Mouse (Mus musculus) hindbrain, embryonic 14.5 days (tissue): ENCODE measurements around the gene Nudt15. TPM values are rescaled to one million over a fixed set of nuclear protein-coding genes. Genes with fewer than 3 reads are reported as not detected.
A peak's percentile ranks its signal among the peaks of the same experiment; 100 is the strongest.

Experiments
- ATAC-seq: fragments of 200-750 bp; cut with Nextera tagmentation; 2 replicates; pipeline ENCODE4 v1.8.0; 2017; ENCODE audit warnings: moderate number of reproducible peaks, mild to moderate bottlenecking, moderate TSS enrichment, moderate library complexity; ENCODE audit not compliant: low FRiP score
- DNase-seq: peaks from one replicate; pipeline ENCODE4 v3.0.0-alpha.2; 2015; ENCODE audit warnings: low spot score
- H3K27ac ChIP-seq: fragments of 300-500 bp; sonication (generic); 2 replicates; pipeline ENCODE4 v1.5.1; 2014; ENCODE audit warnings: mild to moderate bottlenecking, moderate library complexity
- H3K27me3 ChIP-seq: fragments of 300-500 bp; sonication (generic); 2 replicates; pipeline ENCODE4 v1.6.1; 2014; ENCODE audit warnings: mild to moderate bottlenecking, low read length, mixed read lengths; ENCODE audit not compliant: control insufficient read depth, insufficient read depth
- H3K36me3 ChIP-seq: fragments of 300-500 bp; sonication (generic); replicated peaks from 2 replicates; pipeline ENCODE4 v1.6.1; 2014; ENCODE audit not compliant: control insufficient read depth, insufficient read depth
- H3K4me1 ChIP-seq: fragments of 300-500 bp; sonication (generic); replicated peaks from 2 replicates; pipeline ENCODE4 v1.6.1; 2014; ENCODE audit warnings: antibody characterized with exemption, low read length, mixed read lengths; ENCODE audit not compliant: control insufficient read depth, insufficient read depth
- H3K4me2 ChIP-seq: fragments of 300-500 bp; sonication (generic); replicated peaks from 2 replicates; pipeline ENCODE4 v1.6.1; 2014; ENCODE audit warnings: mild to moderate bottlenecking, moderate library complexity
- H3K4me3 ChIP-seq: fragments of 300-500 bp; sonication (generic); replicated peaks from 2 replicates; pipeline ENCODE4 v1.5.1; 2014; ENCODE audit warnings: mild to moderate bottlenecking, low read length
- H3K9ac ChIP-seq: fragments of 300-500 bp; sonication (generic); 2 replicates; pipeline ENCODE4 v1.6.1; 2014
- H3K9me3 ChIP-seq: fragments of 300-500 bp; sonication (generic); 2 replicates; pipeline ENCODE4 v1.6.1; 2016; ENCODE audit warnings: low read length; ENCODE audit not compliant: control insufficient read depth
- WGBS: fragments of 180-500 bp; shearing (Covaris S2); extraction: QIAGEN DNeasy Blood & Tissue Kit; methylation state at CpG from one replicate; pipeline ENCODE4 v1.1.7; 2014; 5-methylcytosine and 5-hydroxymethylcytosine counted together
- polyA plus RNA-seq: library from polyadenylated mRNA; unstranded; fragments of >200 nt; fragmentation: Nextera tagmentation; extraction: Ambion mirVana; gene quantifications from 2 replicates; pipeline ENCODE4 v1.2.1, GENCODE M21; 2014

The Nudt15 gene
- polyA plus RNA-seq, 1 experiment from 2014 or later, result 10.3 TPM

DNA sequence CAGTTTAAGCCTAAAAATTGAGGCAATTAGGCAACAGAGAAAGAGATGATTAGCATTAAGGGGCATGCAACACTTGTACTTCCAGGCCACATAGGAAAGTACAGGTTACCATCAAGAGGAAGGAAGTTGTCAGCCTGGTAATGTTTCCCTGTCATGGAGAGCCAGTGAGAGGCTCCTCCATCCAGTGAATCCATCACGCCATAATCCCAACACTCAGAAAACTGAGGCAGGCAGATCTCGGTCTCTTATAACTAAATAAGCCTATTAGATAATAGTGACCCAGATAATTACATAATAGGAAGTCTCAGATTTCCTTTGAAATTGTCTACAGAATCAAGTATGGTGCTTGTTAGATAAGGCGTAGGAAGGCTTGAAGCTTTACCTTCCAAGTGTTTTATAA lies 23.9 kb downstream of the Nudt15 start:
- Histone ChIP-seq H3K9ac (peak overlapping the region; percentile 40; the same call in 1 of the 2 replicates), H3K36me3 (no peaks in the 10 kb centered on the region), H3K9me3 (no peaks in the 10 kb centered on the region), H3K4me2 (peak overlapping the region; percentile 36; the same call in 1 of the 2 replicates), H3K27ac (no peak overlapping the region), H3K4me3 (peak overlapping the region; percentile 51; the same call in 1 of the 2 replicates), H3K4me1 (0 out of 2 replicates have a peak, but pooled peaks cover 6% of the 10 kb centered on the region), H3K27me3 (no peaks in the 10 kb centered on the region)
- WGBS, result 81% methylated on average over 3 of the region's 3 CpGs
- DNase-seq (no peak), ATAC-seq (no peak)

DNA sequence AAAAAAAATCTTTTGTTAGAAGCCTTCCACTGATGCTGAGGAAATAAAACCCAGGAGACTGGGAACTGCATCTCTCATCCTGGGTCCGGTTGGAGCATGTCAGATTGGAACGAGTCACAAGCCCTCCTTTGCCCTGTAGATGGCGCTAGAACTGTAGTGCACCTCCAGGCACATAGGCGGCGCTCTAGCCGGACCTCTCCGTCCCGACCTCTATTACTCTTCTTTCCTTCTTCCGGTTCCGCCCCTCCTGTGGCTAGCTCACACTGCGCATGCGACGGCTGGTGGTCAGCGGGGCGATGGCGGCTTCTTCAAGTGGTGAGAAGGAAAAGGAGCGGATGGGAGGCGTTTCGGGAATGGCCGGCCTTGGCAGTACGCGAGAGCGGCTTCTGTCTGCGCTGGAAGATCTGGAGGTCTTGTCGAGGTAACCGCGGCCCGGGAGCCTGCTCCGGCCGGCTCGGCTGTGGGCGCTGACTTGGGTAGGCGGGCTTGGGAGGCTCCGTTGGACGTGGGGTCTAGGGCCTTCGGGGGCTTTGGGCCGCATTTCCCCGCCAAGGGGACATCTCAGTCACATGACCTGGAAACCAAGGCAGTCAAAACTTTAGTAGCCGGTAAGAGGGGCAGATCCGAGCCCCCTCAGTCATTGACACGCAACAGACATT lies 38.1 kb downstream of the Nudt15 start, which contains the start of gene Med4:
Gene Med4, plus strand, starts transcription at position 261 of the 659 bp plus-strand sequence.
- H3K27me3 ChIP-seq, result no peaks in the 10 kb centered on the region
- no peaks in the 10 kb centered on the region for H3K9me3 ChIP-seq
- H3K9ac ChIP-seq, result peak within 1 kb of the TSS; percentile 85
- H3K4me1 ChIP-seq, result peaks cover 10% of the 10 kb centered on the region
- DNase-seq (peak; percentile 99), ATAC-seq (peak; percentile 96)
- H3K27ac ChIP-seq, result no peak within 1 kb of the TSS
- H3K4me2 ChIP-seq, result peak within 1 kb of the TSS; percentile 82
- peaks cover 20% of the 10 kb centered on the region for H3K36me3 ChIP-seq
- WGBS, result under 1% methylated on average over 41 of the region's 41 CpGs
- peak within 1 kb of the TSS; percentile 78 for H3K4me3 ChIP-seq

DNA sequence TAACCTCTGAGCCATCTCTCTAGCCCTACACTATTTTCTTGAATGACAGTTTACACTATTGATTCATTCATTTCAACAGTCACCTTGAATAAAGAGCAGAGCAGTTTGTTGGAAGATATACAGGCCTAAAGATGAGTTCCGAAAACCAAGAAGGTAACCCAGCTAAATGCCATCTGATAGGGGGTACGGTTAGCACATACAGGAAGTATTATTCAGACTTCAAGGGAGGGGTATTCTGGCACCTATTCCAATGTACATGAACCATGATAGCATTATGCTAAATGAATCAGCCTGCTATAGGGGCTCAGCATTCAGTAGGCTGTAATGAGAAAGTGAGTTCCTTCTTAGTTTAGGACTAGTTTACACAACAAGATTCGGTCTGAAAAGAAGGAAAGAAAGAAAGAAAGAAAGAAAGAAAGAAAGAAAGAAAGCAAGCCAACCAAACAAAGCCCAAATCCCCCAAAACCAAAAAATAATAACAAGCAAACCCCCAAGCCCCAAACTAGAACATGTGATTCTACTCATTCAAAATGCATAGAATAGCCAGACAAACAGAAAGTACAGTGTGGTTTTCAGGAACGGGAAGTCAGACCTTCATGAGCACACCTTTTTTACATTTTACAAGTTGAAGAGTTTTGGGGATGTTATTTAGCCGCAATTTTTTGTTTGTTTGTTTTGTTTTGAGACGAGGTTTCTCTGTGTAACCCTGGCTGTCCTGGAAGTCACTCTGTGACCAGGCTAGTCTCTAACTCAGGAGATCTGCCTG lies 39.2 kb downstream of the Nudt15 start:
- H3K4me2 ChIP-seq, result no peak overlapping the region
- WGBS, result 96% methylated on average over 6 of the region's 6 CpGs
- H3K36me3 ChIP-seq, result peaks cover 17% of the 10 kb centered on the region
- H3K27ac ChIP-seq, result no peak overlapping the region
- DNase-seq (no peak), ATAC-seq (no peak)
- H3K9me3 ChIP-seq, result no peaks in the 10 kb centered on the region
- H3K27me3 ChIP-seq, result no peaks in the 10 kb centered on the region
- no peak overlapping the region for H3K4me3 ChIP-seq
- H3K9ac ChIP-seq, result no peak overlapping the region
- peaks cover 10% of the 10 kb centered on the region for H3K4me1 ChIP-seq

DNA sequence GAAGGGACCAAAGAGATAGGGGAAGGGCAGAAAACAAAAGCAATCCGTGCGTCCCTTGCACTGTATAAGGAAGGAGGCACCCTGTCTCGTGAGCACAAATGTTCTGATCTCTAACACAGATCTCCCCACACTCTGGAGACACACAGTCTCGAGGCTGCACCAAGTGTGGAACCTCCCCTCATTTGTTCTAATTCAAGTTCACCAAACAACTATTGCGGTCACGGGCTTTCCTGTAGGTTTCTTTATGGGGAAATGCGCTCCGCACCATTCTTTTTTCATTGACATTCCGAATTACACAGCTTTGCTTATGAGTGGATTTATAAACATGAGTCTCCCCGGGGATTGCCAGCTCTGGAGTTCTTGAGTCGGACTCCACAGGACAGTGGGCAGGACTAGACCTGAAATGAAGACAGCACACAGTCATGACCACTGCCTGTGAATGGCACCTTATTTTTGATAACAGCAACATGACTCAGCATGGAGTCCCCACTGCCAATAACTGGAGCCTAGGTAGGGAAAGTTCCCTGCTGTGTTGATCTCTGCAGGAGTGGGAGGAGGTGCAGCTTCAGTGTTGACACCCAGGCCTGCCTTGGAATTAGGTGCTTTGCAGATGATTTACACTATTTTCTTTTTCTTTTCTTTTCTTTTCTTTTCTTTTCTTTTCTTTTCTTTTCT lies 40.2 kb downstream of the Nudt15 start:
- Histone ChIP-seq H3K4me3 (no peak overlapping the region), H3K4me1 (peaks cover 10% of the 10 kb centered on the region), H3K27ac (no peak overlapping the region), H3K9ac (no peak overlapping the region), H3K4me2 (no peak overlapping the region), H3K27me3 (no peaks in the 10 kb centered on the region), H3K9me3 (no peaks in the 10 kb centered on the region), H3K36me3 (peaks cover 15% of the 10 kb centered on the region)
- no peak for ATAC-seq
- 76% methylated on average over 11 of the region's 11 CpGs for WGBS
- no peak for DNase-seq

DNA sequence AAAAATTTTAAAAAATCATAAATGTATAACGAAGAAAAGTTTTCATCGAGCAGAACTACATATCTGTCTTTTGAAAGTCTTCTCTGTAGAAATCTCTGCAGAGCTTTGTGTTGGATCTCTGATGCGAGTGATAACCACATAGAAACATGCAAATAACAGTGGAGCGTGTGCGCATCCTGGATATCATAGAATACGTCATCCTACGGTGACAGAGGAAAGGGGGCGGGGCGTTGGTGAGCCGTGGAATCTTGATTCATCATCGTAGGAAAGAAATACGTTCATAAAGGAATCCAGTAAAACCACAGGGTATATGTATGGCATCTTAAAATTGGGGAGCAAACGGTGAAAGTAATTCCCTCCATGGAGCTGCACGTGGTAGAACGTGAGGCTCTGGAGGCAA lies 40.8 kb downstream of the Nudt15 start:
- H3K27me3 ChIP-seq, result no peaks in the 10 kb centered on the region
- ATAC-seq (no peak), DNase-seq (no peak)
- WGBS, result 93% methylated on average over 15 of the region's 15 CpGs
- H3K4me1 ChIP-seq, result peaks cover 10% of the 10 kb centered on the region
- H3K4me3 ChIP-seq, result no peak overlapping the region
- no peak overlapping the region for H3K9ac ChIP-seq
- peaks cover 8% of the 10 kb centered on the region for H3K36me3 ChIP-seq
- H3K27ac ChIP-seq, result no peak overlapping the region
- no peak overlapping the region for H3K4me2 ChIP-seq
- H3K9me3 ChIP-seq, result no peaks in the 10 kb centered on the region

DNA sequence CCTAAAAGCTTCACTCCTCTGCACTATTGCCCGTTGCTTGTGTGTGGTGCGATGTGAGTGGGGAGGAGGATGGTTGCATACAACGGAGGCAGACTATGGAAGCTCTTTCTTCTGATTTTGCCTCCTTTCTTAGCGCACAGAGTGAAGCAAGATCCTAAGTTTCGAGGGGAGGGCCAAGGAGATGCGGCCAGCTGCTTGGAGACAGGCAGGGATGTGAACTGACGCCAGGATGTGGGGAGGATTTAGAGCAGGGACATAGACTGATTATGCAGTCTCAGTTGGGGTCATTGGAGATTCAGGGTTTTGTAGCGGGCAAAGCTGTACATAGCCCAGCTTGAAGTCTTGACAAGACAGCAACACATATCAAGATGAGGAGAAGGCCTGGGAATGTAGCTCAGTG lies 41.8 kb downstream of the Nudt15 start:
- Histone ChIP-seq H3K36me3 (no peaks in the 10 kb centered on the region), H3K4me1 (peaks cover 18% of the 10 kb centered on the region), H3K27ac (no peak overlapping the region), H3K27me3 (no peaks in the 10 kb centered on the region), H3K9me3 (no peaks in the 10 kb centered on the region), H3K9ac (no peak overlapping the region), H3K4me3 (no peak overlapping the region), H3K4me2 (no peak overlapping the region)
- no peak for ATAC-seq
- WGBS, result 64% methylated on average over 8 of the region's 8 CpGs
- DNase-seq, result no peak

DNA sequence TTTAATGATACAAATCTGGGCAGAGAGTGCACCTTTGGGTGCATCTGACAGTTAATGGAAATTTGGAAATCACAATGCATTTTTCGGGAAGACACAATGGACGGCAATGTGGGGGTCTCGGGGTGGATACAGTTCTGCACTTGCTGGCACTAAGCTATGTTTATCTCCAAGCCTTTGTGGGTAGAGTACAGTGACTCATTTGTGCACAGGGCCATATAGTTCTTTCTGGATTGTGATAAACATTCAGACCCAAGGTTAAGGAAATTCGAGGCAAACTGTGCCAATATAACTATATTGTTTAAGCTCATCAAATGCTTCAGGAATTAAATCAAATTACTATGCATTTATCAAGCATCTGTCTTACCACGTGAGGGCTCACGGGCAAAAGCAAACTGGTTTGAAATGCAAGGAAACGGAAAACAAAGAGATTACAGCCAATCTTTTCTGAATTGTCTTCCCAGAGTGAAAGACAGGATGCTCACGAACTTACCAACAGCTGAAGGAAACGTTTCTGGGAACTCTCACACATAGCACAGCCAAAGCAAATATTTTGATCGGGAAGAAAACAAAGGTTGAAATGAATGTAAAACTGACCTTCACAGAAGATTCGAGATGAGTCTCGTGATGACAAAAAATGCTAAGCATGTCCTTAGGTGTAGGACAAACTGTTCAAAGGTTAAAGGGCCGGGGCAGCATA lies 44.7 kb downstream of the Nudt15 start:
- peak; percentile 35 for DNase-seq

DNA sequence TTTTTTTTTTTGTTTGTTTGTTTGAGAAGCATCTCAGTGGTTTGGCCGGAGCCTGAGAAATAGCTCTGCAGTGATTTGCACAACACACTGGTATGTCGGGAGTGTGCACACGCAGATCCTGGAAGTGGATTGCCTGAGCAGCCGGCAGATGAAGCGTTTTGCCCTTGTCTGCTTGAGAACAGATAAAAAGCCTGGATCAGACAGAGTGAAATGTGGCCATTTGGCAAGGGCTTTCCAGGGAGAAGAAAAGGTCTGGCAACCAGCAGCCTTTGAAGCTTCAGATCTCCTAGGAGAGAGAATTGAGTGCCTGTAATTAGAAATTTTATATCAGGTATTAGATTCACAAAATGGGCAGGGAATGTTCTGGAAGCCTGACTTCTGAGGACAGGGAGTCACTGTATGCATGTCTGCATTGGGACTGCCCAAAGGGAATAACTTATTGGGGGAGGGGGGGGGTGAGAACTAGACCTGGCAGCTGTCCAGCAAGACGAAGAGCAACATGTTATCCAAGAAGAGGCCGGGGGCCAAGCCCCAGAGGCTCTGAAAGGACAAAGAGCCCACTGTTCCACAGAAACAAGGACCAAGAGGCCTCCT lies 45.4 kb downstream of the Nudt15 start:
- no peaks in the 10 kb centered on the region for H3K9me3 ChIP-seq
- H3K4me3 ChIP-seq, result no peak overlapping the region
- DNase-seq (peak; percentile 67), ATAC-seq (peak; percentile 86)
- no peak overlapping the region for H3K4me2 ChIP-seq
- H3K4me1 ChIP-seq, result 0 out of 2 replicates have a peak, but pooled peaks cover 11% of the 10 kb centered on the region
- 31% methylated on average over 7 of the region's 7 CpGs for WGBS
- no peak overlapping the region for H3K9ac ChIP-seq
- H3K36me3 ChIP-seq, result no peaks in the 10 kb centered on the region
- H3K27ac ChIP-seq, result peak overlapping the region; percentile 60
- no peaks in the 10 kb centered on the region for H3K27me3 ChIP-seq

More for the DNA sequence above, 44.7 kb downstream of the Nudt15 start:
- WGBS, result 55% methylated on average over 13 of the region's 13 CpGs
- Histone ChIP-seq H3K9ac (no peak overlapping the region), H3K36me3 (no peaks in the 10 kb centered on the region), H3K27ac (peak overlapping the region; percentile 60), H3K4me3 (no peak overlapping the region), H3K4me2 (no peak overlapping the region), H3K27me3 (no peaks in the 10 kb centered on the region), H3K9me3 (no peaks in the 10 kb centered on the region), H3K4me1 (0 out of 2 replicates have a peak, but pooled peaks cover 11% of the 10 kb centered on the region)
- peak; percentile 75; the same call in 1 of the 2 replicates for ATAC-seq
